Mouse (Mus musculus) urinary bladder, postnatal 36 days (tissue): ENCODE data around the gene Eme1.

Experiments used
- DNase-seq, 2 experiments: peaks; one replicate each; pipeline ENCODE4 v3.0.0; 2022; ENCODE audit warnings: low spot score in 2 of 2, mixed read lengths in 1 of 2

The Eme1 gene

DNA sequence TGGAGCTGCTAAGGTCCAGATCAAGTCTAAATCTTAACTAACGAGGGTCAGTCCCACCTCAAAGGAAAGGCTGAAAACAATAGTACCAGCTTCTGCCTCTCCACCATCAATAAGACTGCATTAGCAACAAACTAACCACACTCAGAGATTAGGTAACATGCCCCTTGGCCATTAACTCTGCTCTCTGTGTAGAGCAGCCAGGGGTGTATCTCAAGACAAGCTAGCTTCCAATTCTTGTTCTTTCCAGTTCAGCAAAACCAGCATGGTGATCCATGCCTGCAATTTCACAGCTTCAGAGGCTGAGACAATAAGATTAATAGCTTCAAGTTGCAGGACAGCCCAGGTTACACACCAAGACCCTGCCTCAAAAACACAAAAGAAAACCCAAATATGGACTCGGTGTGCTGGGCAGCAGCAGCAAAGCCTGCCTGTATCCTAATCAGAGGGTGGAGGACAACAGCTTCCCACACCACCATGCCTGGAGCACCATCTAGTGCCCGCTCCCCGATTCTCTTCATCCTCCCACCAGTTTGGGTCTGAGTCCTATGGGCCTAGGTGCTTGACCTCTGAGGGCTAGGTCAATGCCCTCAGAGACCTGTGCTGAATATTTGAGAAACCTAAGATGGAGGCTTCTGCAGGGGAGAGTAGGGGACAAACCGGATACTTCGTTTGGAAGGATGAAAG is 55.2 kb downstream of the Eme1 start:
- DNase-seq, result no peak

DNA sequence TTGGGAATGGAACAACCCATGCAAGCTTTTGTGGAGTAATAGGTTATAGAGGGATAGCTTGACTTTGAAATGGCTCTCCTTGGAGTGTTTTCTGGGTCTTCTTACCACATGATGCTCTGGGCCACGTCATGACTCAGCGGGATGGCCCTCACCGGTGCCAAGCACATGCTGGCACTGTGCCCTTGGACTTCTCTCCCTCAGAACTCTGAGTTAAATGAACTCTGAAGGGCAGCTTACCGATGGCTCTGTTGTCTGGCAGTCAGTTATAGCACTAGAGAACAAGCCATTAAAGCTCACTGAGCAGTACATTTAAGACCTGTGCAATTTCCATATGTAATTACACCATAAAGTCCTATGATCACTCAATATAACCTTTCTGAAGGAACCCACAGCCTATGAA is 56.4 kb downstream of the Eme1 start:
- peak in 1 of 2 experiments; percentile 57 for DNase-seq

DNA sequence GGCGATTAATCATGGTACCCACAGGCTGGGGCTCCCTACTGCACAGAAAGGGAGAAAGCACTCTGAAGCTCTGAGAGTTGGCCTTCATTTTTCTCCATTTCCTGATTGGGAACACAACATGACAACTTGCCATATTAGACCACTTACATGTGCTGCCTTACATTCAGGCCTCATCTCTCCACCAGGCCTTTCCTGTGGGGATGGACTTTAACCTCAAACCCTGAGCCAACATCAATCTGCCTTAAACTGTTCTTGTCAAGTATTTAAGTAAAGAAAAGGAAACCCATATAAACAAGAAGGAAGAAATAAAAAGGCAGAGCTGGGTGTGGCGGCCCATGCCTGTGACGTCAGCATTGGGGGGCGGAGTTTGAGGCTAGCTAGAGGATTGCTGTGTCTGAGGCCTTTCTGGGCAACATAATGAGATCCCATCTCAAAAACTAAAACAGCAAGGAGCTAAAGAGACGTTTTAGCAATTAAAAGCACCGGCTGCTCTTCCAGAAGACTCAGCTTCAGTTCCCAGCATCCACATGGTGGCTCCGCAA is 57.4 kb downstream of the Eme1 start:
- no peak for DNase-seq
